Mouse (Mus musculus) lung, embryonic 15.5 days (tissue): ENCODE results near the gene Galns. TPM values are rescaled to one million over a fixed set of nuclear protein-coding genes. Genes with fewer than 3 reads are reported as not detected.

Experiments
- ATAC-seq: fragments of 200-750 bp; cut with Nextera tagmentation; 2 replicates; pipeline ENCODE4 v1.8.0; 2017; ENCODE audit warnings: moderate number of reproducible peaks, borderline replicate concordance; ENCODE audit not compliant: low FRiP score, low TSS enrichment; ENCODE audit errors: extremely low read depth
- H3K27ac ChIP-seq: fragments of 300-500 bp; sonication (generic); 2 replicates; pipeline ENCODE4 v1.5.1; 2015; ENCODE audit warnings: moderate library complexity, mild to moderate bottlenecking, inconsistent platforms
- H3K27me3 ChIP-seq: fragments of 300-500 bp; sonication (generic); 2 replicates; pipeline ENCODE4 v1.6.1; 2015; ENCODE audit warnings: inconsistent platforms
- H3K36me3 ChIP-seq: fragments of 300-500 bp; sonication (generic); 2 replicates; pipeline ENCODE4 v1.6.1; 2015; ENCODE audit warnings: inconsistent platforms
- H3K4me1 ChIP-seq: fragments of 300-500 bp; sonication (generic); 2 replicates; pipeline ENCODE4 v1.6.1; 2015; ENCODE audit warnings: inconsistent platforms
- H3K4me2 ChIP-seq: fragments of 300-500 bp; sonication (generic); 2 replicates; pipeline ENCODE4 v1.6.1; 2015; ENCODE audit warnings: inconsistent platforms, mild to moderate bottlenecking, moderate library complexity
- H3K4me3 ChIP-seq: fragments of 300-500 bp; sonication (generic); 2 replicates; pipeline ENCODE4 v1.5.1; 2015; ENCODE audit warnings: mild to moderate bottlenecking, inconsistent platforms
- H3K9ac ChIP-seq: fragments of 300-500 bp; sonication (generic); 2 replicates; pipeline ENCODE4 v1.6.1; 2015; ENCODE audit warnings: inconsistent platforms
- H3K9me3 ChIP-seq: fragments of 300-500 bp; sonication (generic); 2 replicates; pipeline ENCODE4 v1.6.1; 2016; ENCODE audit warnings: inconsistent platforms
- WGBS: fragments of 180-500 bp; shearing (Covaris S2); methylation state at CpG from one replicate; pipeline ENCODE4 v1.1.7; 2015; 5-methylcytosine and 5-hydroxymethylcytosine counted together
- polyA plus RNA-seq: library from polyadenylated mRNA; unstranded; fragments of >200 nt; fragmentation: Nextera tagmentation; extraction: Ambion mirVana; gene quantifications from 2 replicates; pipeline ENCODE4 v1.2.1, GENCODE M21; 2015

The Galns gene
- polyA plus RNA-seq, 1 experiment from 2014 or later: 13.5 TPM

DNA sequence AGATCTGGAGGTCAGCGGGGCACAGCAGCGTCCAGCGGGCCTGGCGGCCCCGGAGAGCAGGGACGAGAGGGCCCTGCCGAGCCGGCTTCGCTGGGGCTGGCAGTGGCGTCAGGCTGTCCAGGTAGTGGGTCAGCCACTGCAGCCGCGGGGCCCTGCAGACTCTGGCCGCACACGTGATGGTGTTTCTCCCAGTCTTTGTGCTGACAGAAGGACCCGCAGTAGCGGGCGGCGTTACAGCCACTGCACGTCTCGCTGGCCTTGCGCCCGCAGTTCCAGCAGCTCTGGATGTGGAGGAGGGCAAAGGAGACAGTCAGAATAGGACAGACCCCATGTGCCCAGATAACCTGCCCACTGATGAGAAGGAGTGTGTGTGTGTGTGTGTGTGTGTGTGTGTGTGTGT is 19.4 kb upstream of the Galns start:
- H3K36me3 ChIP-seq: peaks cover 7% of the 10 kb centered on the region; the same call in 1 of the 2 replicates
- peaks cover 4% of the 10 kb centered on the region; the same call in 1 of the 2 replicates for H3K4me1 ChIP-seq
- H3K27me3 ChIP-seq: peaks cover 3% of the 10 kb centered on the region; the same call in 1 of the 2 replicates
- H3K4me2 ChIP-seq: 0 out of 2 replicates have a peak overlapping the region, but pooled peaks have one; percentile 18
- H3K4me3 ChIP-seq: no peak overlapping the region
- no peak overlapping the region for H3K27ac ChIP-seq
- 53% methylated on average over 22 of the region's 22 CpGs for WGBS
- H3K9me3 ChIP-seq: no peaks in the 10 kb centered on the region
- no peak overlapping the region for H3K9ac ChIP-seq
- no peak for ATAC-seq

DNA sequence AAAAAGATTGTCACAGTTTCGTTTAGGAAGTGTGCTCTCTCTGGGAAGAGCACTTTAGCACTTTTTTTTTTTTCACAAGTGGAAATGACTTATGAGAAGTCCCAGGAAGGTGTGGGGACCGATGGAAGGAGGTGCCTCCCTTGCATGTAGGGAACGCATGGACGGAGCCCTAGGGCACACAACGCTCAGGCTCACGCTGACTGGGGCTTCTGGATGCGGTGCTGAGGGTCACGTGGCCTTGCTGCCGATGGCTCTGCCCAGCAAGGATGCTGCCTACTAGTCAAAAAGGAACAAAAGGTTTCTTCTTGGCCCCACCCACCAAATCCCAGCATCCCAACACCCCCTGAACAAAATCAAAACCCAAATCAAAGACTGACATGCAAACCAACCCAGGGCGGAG is 18.1 kb upstream of the Galns start:
- ATAC-seq: no peak
- WGBS: 50% methylated on average over 10 of the region's 10 CpGs
- Histone ChIP-seq H3K9ac (no peak overlapping the region), H3K4me1 (0 out of 2 replicates have a peak, but pooled peaks cover 4% of the 10 kb centered on the region), H3K27me3 (peaks cover 3% of the 10 kb centered on the region; the same call in 1 of the 2 replicates), H3K4me2 (no peak overlapping the region), H3K27ac (no peak overlapping the region), H3K4me3 (no peak overlapping the region), H3K36me3 (peaks cover 4% of the 10 kb centered on the region; the same call in 1 of the 2 replicates), H3K9me3 (no peaks in the 10 kb centered on the region)

DNA sequence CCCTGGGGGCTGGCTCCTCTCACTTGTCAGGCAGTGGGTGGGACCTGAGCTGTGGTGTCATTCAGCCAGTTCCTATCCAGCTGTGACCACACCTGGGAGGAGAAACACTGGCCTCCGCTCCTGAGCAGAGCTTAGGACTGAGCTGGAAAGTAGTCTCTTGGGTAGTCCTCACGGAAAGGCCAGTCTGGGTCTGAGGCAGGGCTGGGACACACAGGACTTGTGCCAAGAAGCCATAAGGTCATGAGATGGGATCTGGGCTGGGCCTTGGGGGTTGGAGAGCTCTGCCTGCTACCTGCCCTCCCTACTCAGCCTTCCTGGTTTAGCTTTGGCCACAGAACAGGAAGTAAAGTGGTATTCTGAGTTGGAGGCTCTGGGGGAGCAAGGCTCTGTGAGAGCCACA is 15.6 kb upstream of the Galns start:
- H3K9ac ChIP-seq: no peak overlapping the region
- no peak for ATAC-seq
- H3K27ac ChIP-seq: no peak overlapping the region
- no peaks in the 10 kb centered on the region for H3K36me3 ChIP-seq
- H3K9me3 ChIP-seq: no peaks in the 10 kb centered on the region
- WGBS: 73% methylated on average over 2 of the region's 2 CpGs
- peaks cover 3% of the 10 kb centered on the region; the same call in 1 of the 2 replicates for H3K27me3 ChIP-seq
- 0 out of 2 replicates have a peak, but pooled peaks cover 4% of the 10 kb centered on the region for H3K4me1 ChIP-seq
- H3K4me3 ChIP-seq: no peak overlapping the region
- H3K4me2 ChIP-seq: no peak overlapping the region

DNA sequence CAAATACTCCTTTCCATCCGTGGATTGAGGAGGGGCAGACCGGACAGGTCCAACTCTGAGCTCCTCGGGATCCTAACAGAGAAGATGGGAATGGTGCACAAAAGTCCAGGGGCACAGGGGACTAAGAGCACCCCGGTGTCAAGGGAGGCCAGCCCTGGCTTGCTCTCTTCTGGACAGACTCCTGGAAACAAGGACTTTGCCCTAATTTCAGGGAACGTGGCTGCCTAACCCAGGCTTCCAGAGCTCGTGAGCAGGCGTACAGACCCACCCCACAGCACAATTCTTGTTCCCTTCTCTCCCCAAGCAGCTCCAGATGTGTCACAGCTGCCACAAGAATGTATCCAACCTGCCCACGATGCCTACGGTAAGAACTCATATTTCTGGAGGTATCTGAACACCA is 14.5 kb upstream of the Galns start:
- H3K4me3 ChIP-seq: no peak overlapping the region
- no peaks in the 10 kb centered on the region for H3K9me3 ChIP-seq
- H3K36me3 ChIP-seq: no peaks in the 10 kb centered on the region
- H3K27me3 ChIP-seq: peaks cover 3% of the 10 kb centered on the region; the same call in 1 of the 2 replicates
- no peak overlapping the region for H3K4me2 ChIP-seq
- H3K27ac ChIP-seq: no peak overlapping the region
- WGBS: 66% methylated on average over 9 of the region's 9 CpGs
- ATAC-seq: no peak
- no peak overlapping the region for H3K9ac ChIP-seq
- 0 out of 2 replicates have a peak, but pooled peaks cover 3% of the 10 kb centered on the region for H3K4me1 ChIP-seq

DNA sequence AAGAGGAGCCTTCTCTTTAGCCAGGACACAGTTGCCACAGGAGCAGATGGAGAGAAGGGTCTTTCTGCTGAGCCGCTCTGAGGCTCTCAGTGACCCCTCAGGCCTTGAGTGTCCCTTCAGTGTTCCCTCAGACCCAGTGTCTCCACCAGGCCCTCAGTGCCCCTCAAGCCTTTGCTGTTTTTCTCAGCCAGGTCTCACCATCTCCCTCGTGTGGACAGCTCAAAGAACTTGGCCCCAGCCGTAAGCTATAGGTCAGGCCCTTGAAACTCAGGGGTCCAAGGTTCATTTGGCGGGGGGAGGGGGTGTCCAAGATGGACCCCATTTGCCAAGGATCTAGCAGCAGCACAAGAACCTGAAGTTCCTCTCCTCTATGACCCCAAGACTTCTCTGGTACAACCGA is 13.4 kb upstream of the Galns start:
- Histone ChIP-seq H3K4me2 (no peak overlapping the region), H3K4me3 (no peak overlapping the region), H3K9ac (no peak overlapping the region), H3K27ac (no peak overlapping the region), H3K27me3 (peaks cover 3% of the 10 kb centered on the region; the same call in 1 of the 2 replicates), H3K4me1 (no peaks in the 10 kb centered on the region), H3K9me3 (no peaks in the 10 kb centered on the region), H3K36me3 (no peaks in the 10 kb centered on the region)
- WGBS: 66% methylated on average over 5 of the region's 5 CpGs
- ATAC-seq: no peak

DNA sequence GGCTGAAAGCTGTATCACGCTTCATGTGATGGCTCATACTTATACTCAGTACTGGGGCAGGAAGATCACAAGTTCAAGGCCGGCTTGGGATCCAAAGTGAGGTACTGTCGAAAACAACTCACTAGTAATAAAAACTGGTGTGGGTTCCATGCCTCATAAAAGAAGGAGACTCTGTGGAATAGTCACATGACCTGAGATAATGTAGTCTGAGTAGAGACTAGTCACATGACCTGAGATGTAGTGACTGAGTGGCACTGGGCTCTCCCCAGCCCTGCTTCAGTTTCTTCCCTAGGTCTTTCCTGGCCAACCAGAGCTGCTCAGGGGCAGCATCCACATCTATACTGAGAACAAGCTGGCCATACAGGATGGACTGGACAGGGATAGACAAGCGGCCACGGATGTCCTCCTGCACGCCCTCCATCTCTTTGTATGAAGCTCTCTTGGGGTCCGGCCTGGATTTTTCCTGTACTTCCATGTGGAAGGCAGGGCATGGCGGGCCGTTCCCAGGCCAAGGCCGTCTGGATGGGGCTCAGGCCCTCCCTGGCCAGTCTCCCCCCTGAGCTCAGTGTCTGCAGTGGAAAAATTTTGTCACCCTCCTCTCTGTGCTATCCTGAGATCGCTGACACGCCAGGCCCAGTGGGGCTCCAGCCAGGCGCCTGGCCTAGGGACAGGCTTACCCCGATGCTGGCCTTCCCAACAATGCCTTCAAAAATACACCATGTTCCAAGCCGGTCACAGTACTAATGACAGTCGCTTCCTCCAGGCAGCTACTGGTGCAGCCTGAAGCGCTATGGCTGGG is 12.8 kb upstream of the Galns start:
- Histone ChIP-seq H3K27me3 (no peaks in the 10 kb centered on the region; the same call in 1 of the 2 replicates), H3K27ac (no peak overlapping the region), H3K36me3 (no peaks in the 10 kb centered on the region), H3K9ac (no peak overlapping the region), H3K4me3 (no peak overlapping the region), H3K9me3 (no peaks in the 10 kb centered on the region), H3K4me1 (no peaks in the 10 kb centered on the region), H3K4me2 (no peak overlapping the region)
- no peak for ATAC-seq
- WGBS: 87% methylated on average over 17 of the region's 17 CpGs

DNA sequence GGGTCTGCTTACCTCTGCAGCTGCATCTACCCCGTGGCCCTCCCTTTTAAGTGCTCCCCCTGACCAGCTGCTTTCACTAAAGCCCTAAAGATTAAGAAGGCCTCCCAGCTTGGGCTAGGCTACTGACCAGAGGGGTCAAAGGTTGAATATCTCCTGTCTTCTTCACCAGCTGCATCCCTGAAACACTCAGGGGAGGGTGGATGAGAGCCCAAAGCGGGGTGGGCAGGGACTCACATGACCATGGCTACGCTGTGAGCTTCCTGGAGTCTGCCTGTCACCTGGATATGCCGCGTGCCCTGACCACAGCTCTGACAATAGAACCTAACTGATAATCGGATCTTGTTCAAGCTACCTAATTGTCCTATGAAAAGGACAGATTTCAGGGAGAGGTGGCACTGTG is 11.5 kb upstream of the Galns start, which contains the start of gene Pabpn1l:
Gene Pabpn1l (minus strand): TSS at position 13 of the 400 bp plus-strand sequence.
- Histone ChIP-seq H3K27me3 (no peaks in the 10 kb centered on the region; the same call in 1 of the 2 replicates), H3K36me3 (no peaks in the 10 kb centered on the region), H3K4me2 (no peak within 1 kb of the TSS), H3K4me3 (no peak within 1 kb of the TSS), H3K9me3 (no peaks in the 10 kb centered on the region), H3K27ac (no peak within 1 kb of the TSS), H3K9ac (no peak within 1 kb of the TSS), H3K4me1 (peaks cover 4% of the 10 kb centered on the region)
- ATAC-seq: no peak
- WGBS: 49% methylated on average over 6 of the region's 6 CpGs

DNA sequence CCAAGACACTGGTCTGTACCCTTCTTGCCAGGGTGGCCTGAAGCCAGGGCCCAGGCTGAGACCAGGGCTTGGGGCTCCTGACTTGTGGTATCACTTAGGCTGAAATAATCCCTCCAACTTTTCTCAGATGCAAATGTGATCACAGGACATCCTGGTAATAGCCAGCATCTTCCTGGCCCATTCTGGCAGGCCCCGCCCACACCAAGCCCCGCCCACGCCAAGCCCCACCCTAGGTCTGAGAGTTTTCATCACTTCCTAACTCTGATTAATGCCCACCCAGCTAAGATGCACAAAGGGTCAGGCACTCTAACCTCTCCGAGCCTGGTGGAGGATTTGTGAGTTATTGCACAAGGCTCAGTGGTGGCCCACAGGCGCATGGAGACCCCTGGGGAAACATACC is 9.2 kb upstream of the Galns start:
- ATAC-seq: no peak
- no peak overlapping the region for H3K9ac ChIP-seq
- no peak overlapping the region for H3K4me2 ChIP-seq
- H3K27ac ChIP-seq: no peak overlapping the region
- no peaks in the 10 kb centered on the region for H3K36me3 ChIP-seq
- no peak overlapping the region for H3K4me3 ChIP-seq
- H3K4me1 ChIP-seq: peaks cover 17% of the 10 kb centered on the region
- 37% methylated on average over 5 of the region's 5 CpGs for WGBS
- no peaks in the 10 kb centered on the region for H3K9me3 ChIP-seq
- H3K27me3 ChIP-seq: no peaks in the 10 kb centered on the region

DNA sequence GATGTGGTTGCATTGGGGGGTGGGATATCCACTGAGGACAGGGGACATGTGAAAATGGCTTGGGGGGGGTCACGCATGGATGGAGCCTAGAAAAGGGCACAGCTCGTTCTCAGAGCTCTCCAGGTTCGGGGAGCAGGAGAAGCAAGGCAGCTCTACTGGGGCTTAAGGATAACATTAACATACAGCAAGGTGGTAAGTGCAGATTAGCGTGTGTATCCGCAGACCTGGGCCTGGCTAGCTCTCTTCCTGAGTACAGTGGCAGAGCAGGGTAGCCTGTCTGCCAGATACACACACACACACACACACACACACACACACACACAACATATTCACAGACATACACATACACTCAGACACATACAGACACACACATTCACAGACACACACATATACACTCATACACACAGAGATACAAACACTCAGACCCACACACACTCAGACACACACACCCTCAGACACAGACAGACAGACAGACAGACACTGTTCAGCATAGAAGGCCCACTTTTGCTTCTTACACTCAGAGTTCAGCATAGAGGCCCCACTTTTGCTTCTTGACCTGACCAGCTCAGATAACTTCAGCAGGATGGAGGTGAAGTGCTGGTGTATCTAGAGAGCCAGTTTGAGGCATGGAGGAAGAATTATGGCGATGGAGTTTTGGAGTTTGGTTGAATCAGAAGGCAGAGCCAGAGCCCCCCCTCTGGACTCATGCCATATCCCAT is 7.6 kb upstream of the Galns start:
- H3K9ac ChIP-seq: no peak overlapping the region
- ATAC-seq: no peak
- no peak overlapping the region for H3K27ac ChIP-seq
- 0 out of 2 replicates have a peak, but pooled peaks cover 3% of the 10 kb centered on the region for H3K36me3 ChIP-seq
- no peak overlapping the region for H3K4me3 ChIP-seq
- H3K9me3 ChIP-seq: no peaks in the 10 kb centered on the region
- H3K27me3 ChIP-seq: no peaks in the 10 kb centered on the region
- WGBS: 63% methylated on average over 6 of the region's 6 CpGs
- H3K4me1 ChIP-seq: peaks cover 18% of the 10 kb centered on the region
- H3K4me2 ChIP-seq: no peak overlapping the region

DNA sequence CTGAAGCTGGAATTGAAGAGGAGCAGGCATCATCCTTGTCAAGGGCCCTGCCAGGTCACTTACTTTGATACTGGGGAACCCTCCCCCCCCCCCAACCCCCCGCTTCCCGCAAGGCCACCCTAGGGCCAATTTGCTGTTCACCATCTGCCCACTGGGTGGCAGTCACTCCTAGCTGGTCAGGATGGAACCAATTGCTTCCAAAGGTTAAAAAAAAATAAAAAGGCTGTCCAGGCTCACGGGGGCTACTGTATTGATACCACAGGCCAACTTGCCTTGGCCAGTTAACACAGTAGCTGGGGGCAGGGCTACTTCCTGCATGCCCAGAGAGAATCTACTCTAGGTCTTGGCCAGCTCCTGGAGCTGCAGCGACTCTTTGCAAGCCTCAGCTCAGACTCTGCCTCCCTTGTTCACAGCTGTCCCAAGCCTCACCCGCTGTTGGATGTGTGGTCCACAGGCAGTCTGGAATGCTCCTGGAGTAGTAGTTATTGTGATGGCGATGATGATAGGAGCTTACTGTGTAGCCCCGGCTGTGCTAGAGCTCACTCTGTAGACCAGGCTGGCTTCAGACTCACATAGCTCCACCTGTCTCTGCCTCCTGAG is 6.8 kb upstream of the Galns start:
- Histone ChIP-seq H3K4me2 (no peak overlapping the region), H3K36me3 (0 out of 2 replicates have a peak, but pooled peaks cover 3% of the 10 kb centered on the region), H3K4me3 (no peak overlapping the region), H3K27me3 (no peaks in the 10 kb centered on the region), H3K4me1 (peaks cover 18% of the 10 kb centered on the region), H3K9me3 (no peaks in the 10 kb centered on the region), H3K9ac (no peak overlapping the region), H3K27ac (no peak overlapping the region)
- WGBS: 33% methylated on average over 5 of the region's 7 CpGs
- no peak for ATAC-seq

DNA sequence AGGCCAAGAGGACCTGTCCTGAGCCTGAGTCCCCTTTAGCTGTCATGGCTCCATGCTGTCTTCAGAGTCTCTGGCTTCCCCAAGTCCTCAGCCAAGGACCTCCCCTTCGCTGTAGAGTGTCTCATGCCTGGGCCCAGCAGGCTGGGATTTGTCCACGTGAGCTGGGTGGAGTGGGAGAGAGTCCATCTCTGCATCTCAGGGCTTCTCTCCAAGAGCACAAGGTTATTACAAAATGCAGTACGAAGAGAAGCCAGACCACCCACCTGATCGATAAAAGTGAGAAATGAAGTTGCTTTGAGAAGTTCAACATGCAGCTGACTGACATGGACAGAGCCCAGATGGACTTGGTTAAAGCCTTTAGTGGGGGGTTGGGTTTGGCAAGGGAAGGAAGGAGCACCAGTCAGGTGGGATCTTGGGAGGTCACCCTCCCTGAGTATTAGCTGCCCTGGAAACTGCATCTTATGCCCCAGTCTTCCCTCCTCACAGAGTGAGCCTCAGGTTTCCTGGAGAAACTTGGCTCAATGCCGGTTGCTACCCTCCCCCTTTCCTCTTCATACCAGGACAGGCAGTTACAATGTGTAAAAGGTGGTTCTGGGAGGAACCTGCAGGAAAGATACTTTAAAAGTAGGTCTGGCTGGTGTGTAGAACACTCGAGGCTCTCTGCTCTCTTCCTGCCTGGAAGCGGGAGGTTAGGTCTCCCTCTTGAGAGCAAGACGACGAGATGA is 5.1 kb upstream of the Galns start:
- H3K4me2 ChIP-seq: no peak overlapping the region
- 43% methylated on average over 9 of the region's 9 CpGs for WGBS
- H3K9ac ChIP-seq: no peak overlapping the region
- no peaks in the 10 kb centered on the region for H3K9me3 ChIP-seq
- peaks cover 30% of the 10 kb centered on the region for H3K4me1 ChIP-seq
- ATAC-seq: no peak
- no peaks in the 10 kb centered on the region for H3K27me3 ChIP-seq
- H3K36me3 ChIP-seq: 0 out of 2 replicates have a peak, but pooled peaks cover 3% of the 10 kb centered on the region
- H3K27ac ChIP-seq: peak overlapping the region; percentile 53; the same call in 1 of the 2 replicates
- no peak overlapping the region for H3K4me3 ChIP-seq
